Mouse (Mus musculus) E14TG2a.4 (cell line): ENCODE data around the gene Hbb-bs.

Source experiments
- CTCF ChIP-seq: conservative IDR thresholded peaks from 2 replicates; pipeline ENCODE4 v1.5.1; 2014; ENCODE audit warnings: low read length
- NANOG ChIP-seq: IDR thresholded peaks from 2 replicates; pipeline ENCODE4 v1.6.1; 2014; ENCODE audit warnings: borderline replicate concordance, low read length, mixed read lengths
- POU5F1 ChIP-seq: IDR thresholded peaks from 2 replicates; pipeline ENCODE4 v1.6.1; 2014; ENCODE audit warnings: low read length, borderline replicate concordance

DNA sequence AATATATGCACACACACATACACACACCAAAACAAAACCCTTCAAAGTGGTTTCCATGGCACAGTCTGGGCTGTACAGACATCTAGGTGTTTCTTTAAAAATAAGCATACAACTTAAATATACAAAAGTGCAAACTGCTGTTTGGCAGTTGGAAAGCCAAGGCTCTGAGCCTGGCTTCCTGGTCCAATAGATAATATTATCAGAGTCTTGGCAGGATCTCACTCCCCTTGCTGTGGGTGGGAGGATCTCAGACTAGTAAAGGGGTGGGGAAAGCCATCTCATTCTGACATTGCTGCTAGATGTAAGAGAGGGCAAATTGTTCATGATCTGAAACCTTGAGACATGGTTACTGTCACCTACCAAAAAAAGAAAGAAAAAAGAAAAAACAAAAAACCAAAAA lies 42.8 kb upstream of the Hbb-bs start:
- TF ChIP-seq CTCF = no peak
- TF ChIP-seq POU5F1 = no peak
- no peak for TF ChIP-seq NANOG
